Mouse (Mus musculus): ENCODE measurements around the gene Peg10.
"Not testable (repeated sequence)": the region's sequence is repeated elsewhere in the genome, so short reads cannot be mapped to it uniquely, and the experiment has no call there.

Peg10 gene

GRCm38 (mm10) chr6:4749091-4749490 lies 2.0 kb downstream of the Peg10 start:
- peak; percentile 94 to 96 for DNase-seq

- DNase-seq = no peak
Measured at GRCm38 (mm10) chr6:4751355-4751754, 4.2 kb downstream of the Peg10 start.

GRCm38 (mm10) chr6:4754286-4754685 lies 7.2 kb downstream of the Peg10 start:
- DNase-seq = no peak

- no peak for DNase-seq
Measured at GRCm38 (mm10) chr6:4754886-4755285, 7.8 kb downstream of the Peg10 start.

DNA sequence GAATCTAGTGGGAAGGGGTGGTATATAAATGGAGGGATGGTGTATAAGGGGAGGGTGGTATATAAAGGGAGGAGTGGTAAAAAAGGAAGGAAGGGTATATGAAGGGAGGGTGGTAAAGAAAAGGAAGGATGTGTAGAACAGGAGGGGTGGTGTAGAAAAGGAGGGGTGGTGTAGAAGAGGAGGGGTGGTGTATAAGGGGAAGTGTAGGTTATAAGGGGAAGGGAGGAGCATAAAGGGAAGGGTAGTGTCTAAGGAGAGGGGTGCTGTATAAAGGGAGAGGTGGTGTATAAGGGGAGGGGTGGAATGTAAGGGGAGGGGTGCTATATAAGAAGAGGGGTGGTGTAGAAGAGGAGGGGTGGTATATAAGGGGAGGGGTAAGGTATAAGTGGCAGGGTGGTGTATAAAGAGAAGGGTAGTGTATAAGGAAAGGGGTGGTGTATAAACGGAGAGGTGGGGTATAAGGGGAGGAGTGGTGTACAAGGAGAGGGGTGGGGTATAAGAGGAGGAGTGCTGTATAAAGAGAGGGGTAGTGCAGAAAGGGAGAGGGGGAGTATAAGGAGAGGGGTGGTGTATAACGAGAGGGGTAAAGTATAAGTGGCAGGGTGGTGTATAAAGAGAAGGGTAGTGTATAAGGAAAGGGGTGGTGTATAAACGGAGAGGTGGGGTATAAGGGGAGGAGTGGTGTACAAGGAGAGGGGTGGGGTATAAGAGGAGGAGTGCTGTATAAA lies 14.5 kb downstream of the Peg10 start:
- DNase-seq = not testable (repeated sequence)

DNA sequence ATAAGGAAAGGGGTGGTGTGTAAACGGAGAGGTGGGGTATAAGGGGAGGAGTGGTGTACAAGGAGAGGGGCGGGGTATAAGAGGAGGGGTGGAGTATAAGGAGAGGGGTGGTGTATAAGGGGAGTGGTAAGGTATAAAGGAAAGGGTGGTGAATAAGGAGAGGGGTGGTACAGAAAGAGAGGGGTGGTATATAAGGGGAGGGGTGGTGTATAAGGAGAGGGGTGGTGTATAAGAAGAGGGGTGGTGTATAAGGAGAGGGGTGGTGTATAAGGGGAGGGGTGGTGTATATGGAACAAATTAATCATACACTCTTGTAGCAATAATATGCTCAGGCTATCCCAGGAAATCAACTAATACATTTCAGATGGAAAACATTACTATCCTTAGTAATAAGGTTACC lies 15.1 kb downstream of the Peg10 start:
- DNase-seq = no peak

DNA sequence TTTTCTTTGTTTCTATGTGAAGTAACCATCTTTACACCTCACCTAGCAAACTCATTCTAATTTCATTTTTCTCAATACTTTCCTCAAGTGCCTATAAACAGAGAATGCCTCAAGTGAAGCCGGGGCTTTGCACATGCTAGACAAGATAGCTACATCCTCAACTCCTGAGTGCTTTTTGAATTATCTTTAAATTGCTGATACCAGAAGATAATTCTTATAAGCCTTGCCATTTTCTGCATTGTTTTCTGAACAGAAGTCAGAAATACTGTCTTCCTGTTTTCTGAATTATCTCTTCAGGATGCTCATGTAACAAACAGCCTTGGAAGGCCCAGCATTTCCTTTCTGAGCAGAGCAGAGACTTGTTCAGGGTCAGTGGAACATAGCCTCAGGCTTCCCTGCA lies 49.2 kb downstream of the Peg10 start:
- DNase-seq = no peak

GRCm38 (mm10) chr6:4797317-4797716 lies 50.2 kb downstream of the Peg10 start:
- DNase-seq = not testable (repeated sequence)

GRCm38 (mm10) chr6:4798382-4798781 lies 51.3 kb downstream of the Peg10 start:
- no peak for DNase-seq

DNA sequence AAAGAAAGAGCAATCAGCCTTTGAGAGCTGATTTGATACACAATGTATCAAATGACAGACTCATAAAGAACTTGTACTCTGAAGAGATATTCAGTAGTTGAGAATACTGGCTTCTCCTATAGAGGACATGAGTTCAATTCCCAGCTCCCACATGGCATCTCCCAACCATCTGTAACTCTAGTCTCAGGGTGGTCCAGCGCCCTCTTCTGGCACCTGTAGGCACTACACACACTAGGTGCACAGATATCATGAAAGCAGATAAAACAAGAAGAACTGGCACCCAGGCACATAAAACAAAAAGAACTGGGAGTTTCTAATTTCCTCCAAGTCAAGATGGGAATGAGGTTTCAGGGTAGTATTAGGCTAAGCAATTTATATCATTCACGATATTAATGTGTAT lies 52.3 kb downstream of the Peg10 start:
- DNase-seq = no peak

DNA sequence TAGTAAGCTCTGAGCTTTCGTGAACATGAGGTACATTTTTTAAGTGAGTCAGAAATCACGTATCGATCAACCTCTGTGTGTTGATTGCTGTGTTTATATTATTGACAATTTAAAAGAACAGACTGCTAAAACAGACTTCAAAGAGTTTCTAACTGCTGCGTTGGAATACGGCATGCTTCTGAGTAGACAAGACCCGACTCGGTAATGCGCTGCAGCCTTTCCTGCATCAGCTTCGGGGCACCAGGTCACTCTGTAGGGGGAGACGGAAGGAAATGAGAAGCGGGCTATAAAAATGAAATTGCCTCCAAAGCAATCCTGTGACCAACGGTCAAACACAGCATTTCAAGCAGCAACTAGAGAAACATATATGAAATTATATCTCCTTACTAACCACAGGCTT lies 59.9 kb downstream of the Peg10 start:
- DNase-seq = no peak
